Mouse (Mus musculus) hematopoietic stem cell, adult 5-6 weeks (primary cell): ENCODE results near the gene Suds3. TPM values are rescaled to one million over a fixed set of nuclear protein-coding genes. Genes with fewer than 3 reads are reported as not detected.

Source experiments
- ATAC-seq, 2 experiments: fragments of 125-278 bp in 1 of 2; replicated peaks in 1 of 2; 2 replicates each; pipeline ENCODE4 v1.8.0; 2016 to 2017; ENCODE audit warnings: inconsistent platforms in 2 of 2, mild to moderate bottlenecking in 2 of 2, moderate number of reproducible peaks in 2 of 2, low read depth in 1 of 2, moderate TSS enrichment in 1 of 2; ENCODE audit not compliant: low FRiP score in 2 of 2, poor library complexity in 2 of 2, severe bottlenecking in 2 of 2, insufficient read depth in 1 of 2, low TSS enrichment in 1 of 2
- total RNA-seq: library from RNA; stranded (forward); fragments of 172-1452, 232-1000 nt; gene quantifications from 2 replicates; pipeline ENCODE4 v1.2.3, GENCODE M21; 2017

The Suds3 gene
- total RNA-seq, 1 experiment from 2014 or later, result 115 TPM

- no peak for ATAC-seq
Measured at GRCm38 (mm10) chr5:117099008-117099407, 16.9 kb downstream of the Suds3 start.

DNA sequence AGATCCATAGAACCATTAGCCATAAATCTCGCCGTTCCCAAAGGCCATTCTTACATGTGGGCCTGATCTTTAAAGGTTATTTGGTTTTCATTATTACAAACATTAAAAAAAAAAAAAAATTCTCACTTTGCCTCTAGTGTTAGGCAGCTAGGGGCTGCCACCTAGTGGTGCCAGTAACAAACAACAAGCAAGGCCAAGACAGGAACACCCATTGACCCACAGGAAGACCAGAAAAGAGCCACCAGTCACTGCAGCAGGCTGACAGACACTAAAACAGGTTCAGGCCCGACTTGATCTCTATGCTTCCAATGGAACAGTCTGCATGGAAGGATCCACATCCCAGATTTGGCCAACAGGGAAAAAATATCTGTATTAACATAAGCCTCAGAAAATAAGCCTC is 19.2 kb downstream of the Suds3 start:
- ATAC-seq, result peak; percentile 50 to 57; a peak in 2 of 4 replicates

- ATAC-seq, result peak in 1 of 2 experiments; percentile 49; a peak in 1 of 4 replicates
Measured at GRCm38 (mm10) chr5:117094431-117094830, 21.5 kb downstream of the Suds3 start.

DNA sequence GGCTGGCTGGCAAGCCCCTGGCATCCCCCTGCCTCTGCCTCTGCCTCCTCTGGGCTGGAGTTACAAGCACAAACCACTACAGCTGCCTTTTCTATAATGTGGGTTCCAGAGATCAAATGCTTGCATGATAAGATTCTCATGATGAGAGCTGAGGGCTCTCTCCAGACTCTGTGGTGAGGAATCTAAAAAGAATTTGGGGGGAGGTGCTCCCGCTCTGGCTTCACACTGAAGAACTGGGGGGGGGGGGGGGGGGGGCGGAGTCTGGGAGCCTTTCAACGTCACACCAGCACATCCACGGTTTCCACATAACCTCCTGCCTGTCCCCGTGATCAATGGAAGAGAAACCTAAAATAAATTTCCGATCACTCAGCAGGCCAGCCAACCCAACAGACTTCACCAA is 26.1 kb downstream of the Suds3 start:
- ATAC-seq, result no peak

DNA sequence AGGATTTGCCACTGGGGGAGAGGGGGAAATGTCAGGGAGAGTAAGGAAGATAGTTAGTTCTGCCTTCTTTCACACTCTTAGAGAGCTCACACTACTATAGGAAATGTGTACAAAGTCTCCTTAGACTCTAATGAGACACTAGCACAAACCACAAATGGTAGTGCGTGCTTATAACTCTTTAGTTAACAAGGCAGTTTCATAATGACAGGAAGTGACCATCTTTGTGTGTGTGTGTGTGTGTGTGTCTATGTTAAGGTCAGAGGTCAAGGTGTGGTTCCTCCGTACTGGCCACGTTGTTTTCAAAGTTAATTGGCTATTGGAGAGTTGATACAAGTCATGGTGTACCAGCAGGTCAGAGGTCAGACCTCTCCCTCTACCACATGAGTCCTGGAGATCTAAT is 26.8 kb downstream of the Suds3 start:
- no peak for ATAC-seq

DNA sequence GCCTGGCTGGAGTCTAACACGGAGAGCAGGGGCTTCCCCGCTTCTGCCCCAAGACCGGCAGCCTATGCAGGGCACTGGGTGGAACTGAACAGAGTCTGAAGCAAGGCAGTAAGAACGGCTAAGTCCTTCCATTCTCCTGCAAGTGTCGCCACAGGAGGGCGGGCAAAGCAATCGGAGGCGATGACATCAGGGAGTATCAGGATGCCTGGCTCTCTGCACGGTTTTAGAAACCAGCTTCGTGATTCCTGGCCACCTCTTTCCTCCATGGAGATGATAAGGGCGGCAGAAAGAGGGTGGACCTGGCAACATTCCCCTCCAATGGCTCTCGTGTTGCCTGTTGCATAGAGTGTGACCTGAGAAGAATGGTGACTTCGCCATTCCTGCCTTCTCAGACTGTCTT is 28.2 kb downstream of the Suds3 start:
- ATAC-seq, result peak in 1 of 2 experiments; percentile 47; a peak in 2 of 4 replicates

- peak in 1 of 2 experiments; percentile 36; a peak in 1 of 4 replicates for ATAC-seq
Measured at GRCm38 (mm10) chr5:117069498-117069894, 46.4 kb downstream of the Suds3 start.

DNA sequence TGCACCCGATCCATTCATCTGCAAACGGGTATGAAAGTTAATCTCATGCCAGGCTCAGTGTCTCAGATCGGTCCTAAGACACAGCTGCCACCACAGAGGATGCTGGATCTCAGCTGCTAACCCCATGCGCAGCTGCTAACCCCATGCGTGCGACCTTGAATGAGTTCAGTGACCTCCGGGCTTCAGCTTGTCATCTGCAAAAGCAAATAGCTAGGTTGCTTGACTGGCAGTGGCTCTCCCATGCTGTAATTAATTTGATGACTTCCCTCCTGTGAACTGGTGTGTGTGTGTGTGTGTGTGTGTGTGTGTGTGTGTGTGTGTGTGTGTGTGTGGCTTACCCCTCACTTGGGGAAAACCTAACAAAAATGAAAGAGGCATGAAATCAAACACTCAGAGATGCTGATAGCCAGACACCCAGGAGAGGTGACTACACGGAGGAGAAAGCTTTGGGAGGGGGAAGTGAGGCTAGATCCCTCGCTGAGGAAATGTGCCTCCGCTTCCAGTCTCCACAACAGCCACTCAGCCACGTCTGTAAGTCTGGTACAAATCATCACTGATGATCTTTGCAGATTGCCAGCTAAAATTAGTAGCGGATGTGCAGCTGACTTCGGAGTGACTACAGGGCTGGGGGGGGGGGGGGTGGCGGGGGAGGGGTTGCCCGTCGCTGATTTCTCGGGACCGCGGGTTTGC is 47.0 kb downstream of the Suds3 start:
- ATAC-seq, result no peak

- ATAC-seq, result no peak
Measured at GRCm38 (mm10) chr5:117068181-117068580, 47.7 kb downstream of the Suds3 start.

DNA sequence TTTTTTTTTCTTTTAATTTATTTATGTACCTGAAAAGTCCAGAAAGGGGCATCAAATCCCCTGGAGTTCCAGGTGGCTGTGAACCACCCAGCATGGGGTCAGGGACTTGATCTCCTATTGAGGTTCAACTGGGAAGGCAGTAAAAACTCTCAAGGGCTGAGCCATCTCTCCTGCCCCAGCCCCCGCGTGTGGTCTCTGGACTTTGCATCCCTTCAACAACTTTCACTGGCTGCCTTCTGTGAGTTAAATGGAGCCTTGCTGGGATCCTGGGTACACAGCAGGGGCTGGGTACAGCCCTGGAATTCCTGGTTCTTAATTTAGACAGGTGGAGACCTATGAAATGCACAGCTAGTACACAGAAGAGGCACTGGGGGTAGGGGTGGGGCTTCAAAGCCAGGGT is 54.7 kb downstream of the Suds3 start:
- ATAC-seq, result no peak

DNA sequence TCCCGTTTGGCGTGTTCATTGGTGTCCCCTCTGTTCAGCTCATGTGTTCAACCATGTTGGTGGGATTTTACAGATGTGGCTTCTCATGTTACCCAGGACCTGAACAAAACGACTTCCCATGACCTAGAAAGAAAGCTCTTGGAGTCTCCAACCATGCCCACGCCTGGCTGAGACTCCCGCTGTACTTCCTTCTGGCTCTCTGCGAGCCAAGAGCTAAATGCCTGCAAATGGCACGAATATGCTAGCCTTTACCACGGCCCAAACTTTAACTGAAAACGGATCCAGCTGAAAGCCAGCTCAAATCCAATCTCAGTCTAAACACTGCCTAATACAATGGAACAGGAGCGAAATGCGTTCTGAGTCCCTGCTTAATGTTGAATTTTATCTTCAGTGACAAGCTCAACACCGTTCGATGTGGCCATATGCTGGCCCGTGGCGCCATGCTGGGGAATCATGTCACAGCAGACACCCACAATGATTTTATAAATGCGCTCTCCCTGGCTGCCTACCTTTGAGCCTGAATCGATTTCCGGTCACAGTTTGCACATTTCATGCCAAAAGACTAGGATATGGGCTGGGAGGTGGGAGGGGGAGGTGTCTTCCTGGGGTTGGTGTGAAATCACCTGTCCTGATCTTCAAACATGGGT is 55.3 kb downstream of the Suds3 start:
- no peak for ATAC-seq

- no peak for ATAC-seq
Measured at GRCm38 (mm10) chr5:117049940-117050339, 66.0 kb downstream of the Suds3 start.

DNA sequence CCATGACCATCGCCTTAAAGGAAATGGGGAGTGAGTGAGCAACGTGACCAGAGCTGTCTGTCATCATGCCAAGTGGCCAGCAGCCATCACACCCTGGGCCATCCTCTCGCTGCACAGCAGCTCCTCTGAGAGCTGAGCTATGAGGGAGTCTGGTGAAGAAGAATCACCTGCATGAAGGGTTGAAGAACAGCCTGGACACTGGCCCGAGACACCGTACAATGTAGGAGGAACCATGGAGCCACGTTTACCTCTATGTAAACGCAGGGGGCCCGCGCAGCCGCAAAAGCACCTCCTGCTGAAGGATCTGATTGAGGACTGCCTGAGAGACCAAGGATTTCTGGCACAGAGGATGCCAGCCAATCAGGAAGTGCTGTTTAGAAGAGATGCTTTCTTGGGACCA is 70.8 kb downstream of the Suds3 start:
- no peak for ATAC-seq

- no peak for ATAC-seq
Measured at GRCm38 (mm10) chr5:117042661-117043060, 73.3 kb downstream of the Suds3 start.

Other genes starting within 250 kb of the Suds3 start
- gene Taok3, start 4.0 kb upstream of the Suds3 start, total RNA-seq, result 63.8 and 70.4 TPM in 2 replicates
- gene Pebp1, start 171.5 kb upstream of the Suds3 start, total RNA-seq, result 84.6 and 158 TPM in 2 replicates
- gene Vsig10, start 203.0 kb upstream of the Suds3 start, total RNA-seq, result 9.7 and 10.4 TPM in 2 replicates
- gene Wsb2, start 241.2 kb upstream of the Suds3 start, total RNA-seq, result 13.6 and 19.2 TPM in 2 replicates